Mouse (Mus musculus) CH12.LX (cell line): ENCODE results near the gene Rras.

Experiments
- CHD2 ChIP-seq: IDR thresholded peaks from 2 replicates; pipeline ENCODE4 v1.6.1; 2011; ENCODE audit warnings: low read length, improper control_type of control experiment
- CTCF ChIP-seq, 2 experiments: IDR thresholded peaks in 1 of 2; conservative IDR thresholded peaks in 1 of 2; 2 replicates each; pipeline ENCODE4 v1.5.1; 2011 to 2012; ENCODE audit warnings: low read depth in 2 of 2, low read length in 2 of 2, improper control_type of control experiment in 1 of 2, inconsistent platforms in 1 of 2, mild to moderate bottlenecking in 1 of 2, moderate library complexity in 1 of 2
- E2F4 ChIP-seq: IDR thresholded peaks from 2 replicates; pipeline ENCODE4 v1.6.1; 2011; ENCODE audit warnings: low read depth, low read length, improper control_type of control experiment; ENCODE audit not compliant: insufficient replicate concordance
- ELF1 ChIP-seq: IDR thresholded peaks from 2 replicates; pipeline ENCODE4 v1.6.1; 2014; ENCODE audit warnings: low read depth, mild to moderate bottlenecking, inconsistent platforms, low read length, improper control_type of control experiment
- EP300 ChIP-seq: IDR thresholded peaks from 2 replicates; pipeline ENCODE4 v1.6.1; 2011; ENCODE audit warnings: low read length, improper control_type of control experiment
- ETS1 ChIP-seq: conservative IDR thresholded peaks from 2 replicates; pipeline ENCODE4 v1.6.1; 2012; ENCODE audit warnings: low read depth, mild to moderate bottlenecking, inconsistent platforms, low read length, improper control_type of control experiment, moderate library complexity
- MAX ChIP-seq: IDR thresholded peaks from 2 replicates; pipeline ENCODE4 v1.6.1; 2011; ENCODE audit warnings: low read length, improper control_type of control experiment
- POLR2A ChIP-seq: IDR thresholded peaks from 2 replicates; pipeline ENCODE4 v1.6.1; 2011; ENCODE audit warnings: low read depth, mild to moderate bottlenecking, improper control_type of control experiment, low read length
- RCOR1 ChIP-seq: conservative IDR thresholded peaks from 2 replicates; pipeline ENCODE4 v1.6.1; 2012; ENCODE audit warnings: low read depth, mild to moderate bottlenecking, inconsistent platforms, low read length, improper control_type of control experiment
- SMC3 ChIP-seq: IDR thresholded peaks from 2 replicates; pipeline ENCODE4 v1.6.1; 2011; ENCODE audit warnings: low read depth, low read length, improper control_type of control experiment
- USF1 ChIP-seq: IDR thresholded peaks from 2 replicates; pipeline ENCODE4 v1.6.1; 2014; ENCODE audit warnings: low read depth, mild to moderate bottlenecking, inconsistent platforms, low read length, improper control_type of control experiment
- ZMIZ1 ChIP-seq: IDR thresholded peaks from 2 replicates; pipeline ENCODE4 v1.6.1; 2012; ENCODE audit warnings: low read depth, mild to moderate bottlenecking, inconsistent platforms, low read length, improper control_type of control experiment

DNA sequence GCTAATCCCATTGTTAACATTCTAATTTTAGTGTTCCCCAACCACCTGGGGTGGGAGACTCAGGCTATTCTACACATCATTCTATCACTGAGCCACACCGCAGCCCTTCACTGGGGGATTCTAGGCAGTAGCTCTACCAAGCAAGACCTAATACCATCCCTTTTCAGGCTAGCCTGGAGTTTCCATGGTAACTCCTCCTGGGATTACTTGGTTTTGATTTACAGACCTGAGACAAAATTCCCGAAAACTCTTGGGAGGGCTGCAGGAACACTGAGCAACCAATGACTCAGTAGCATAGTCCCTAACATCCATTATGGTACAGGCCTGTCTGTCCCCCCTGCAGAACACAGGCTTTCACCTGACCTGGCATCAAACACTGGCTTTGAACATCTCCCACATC lies 8.5 kb downstream of the Rras start:
- no peak for TF ChIP-seq E2F4
- no peak for TF ChIP-seq ETS1
- TF ChIP-seq CTCF (conservative IDR thresholded peaks at IDR 0.05 in 1 of 2, IDR thresholded peaks at IDR 0.05 in 1 of 2; ENCODE audit: low read depth in 2 of 2, low read length in 2 of 2): no peak
- TF ChIP-seq USF1: no peak
- no peak for TF ChIP-seq RCOR1
- TF ChIP-seq MAX: no peak
- no peak for TF ChIP-seq EP300
- no peak for TF ChIP-seq ELF1
- no peak for TF ChIP-seq SMC3
- TF ChIP-seq CHD2: no peak
- no peak for TF ChIP-seq POLR2A
- TF ChIP-seq ZMIZ1: no peak
